Mouse (Mus musculus) cerebellum, adult 11 months (tissue): ENCODE data around the gene Tgm2.

Experiments used
- DNase-seq: peaks from one replicate; pipeline ENCODE4 v3.0.0; 2022

Tgm2 gene

DNA sequence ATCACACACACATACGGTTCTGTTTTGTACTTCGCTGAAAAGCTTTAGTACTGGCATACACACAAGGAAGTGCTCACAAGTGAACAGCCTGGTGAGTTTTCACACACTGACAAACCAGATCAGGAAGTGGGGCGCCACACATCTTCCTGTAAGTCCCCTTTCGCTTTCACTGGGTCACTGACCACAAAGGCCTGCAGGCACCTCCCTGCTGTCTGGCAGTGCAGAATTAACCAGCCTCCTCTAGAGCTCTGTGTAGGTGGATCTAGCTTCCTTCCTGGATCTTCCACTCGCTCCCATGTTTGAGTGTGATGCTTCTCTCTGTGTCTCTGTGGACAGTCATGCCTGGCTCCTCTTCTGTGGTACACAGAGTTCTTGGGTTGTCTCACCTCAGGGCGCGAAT, 20.4 kb upstream of the Tgm2 start:
- no peak for DNase-seq

GRCm38 (mm10) chr2:158165776-158166175, 19.5 kb upstream of the Tgm2 start:
- no peak for DNase-seq

GRCm38 (mm10) chr2:158163034-158163433, 16.8 kb upstream of the Tgm2 start:
- DNase-seq = no peak

DNA sequence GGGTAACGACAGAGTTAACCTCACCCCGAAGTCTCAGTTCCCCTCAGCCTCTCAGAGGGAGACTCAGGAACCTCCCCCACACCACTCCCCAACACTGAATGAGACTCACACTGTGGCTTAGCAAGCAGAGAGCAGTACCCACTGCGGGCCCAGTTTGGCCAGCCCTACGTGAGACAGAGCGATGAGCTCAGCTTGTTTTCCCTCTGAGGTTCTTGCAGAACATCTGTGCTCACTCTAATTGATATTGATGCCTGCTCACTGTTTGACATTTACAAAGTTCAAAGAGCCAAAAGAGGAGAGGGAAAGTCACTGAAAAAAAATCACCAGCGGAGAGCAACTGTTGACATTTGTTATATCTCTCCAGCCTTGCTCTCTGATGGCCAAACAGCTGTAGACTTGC, 15.5 kb upstream of the Tgm2 start:
- no peak for DNase-seq

DNA sequence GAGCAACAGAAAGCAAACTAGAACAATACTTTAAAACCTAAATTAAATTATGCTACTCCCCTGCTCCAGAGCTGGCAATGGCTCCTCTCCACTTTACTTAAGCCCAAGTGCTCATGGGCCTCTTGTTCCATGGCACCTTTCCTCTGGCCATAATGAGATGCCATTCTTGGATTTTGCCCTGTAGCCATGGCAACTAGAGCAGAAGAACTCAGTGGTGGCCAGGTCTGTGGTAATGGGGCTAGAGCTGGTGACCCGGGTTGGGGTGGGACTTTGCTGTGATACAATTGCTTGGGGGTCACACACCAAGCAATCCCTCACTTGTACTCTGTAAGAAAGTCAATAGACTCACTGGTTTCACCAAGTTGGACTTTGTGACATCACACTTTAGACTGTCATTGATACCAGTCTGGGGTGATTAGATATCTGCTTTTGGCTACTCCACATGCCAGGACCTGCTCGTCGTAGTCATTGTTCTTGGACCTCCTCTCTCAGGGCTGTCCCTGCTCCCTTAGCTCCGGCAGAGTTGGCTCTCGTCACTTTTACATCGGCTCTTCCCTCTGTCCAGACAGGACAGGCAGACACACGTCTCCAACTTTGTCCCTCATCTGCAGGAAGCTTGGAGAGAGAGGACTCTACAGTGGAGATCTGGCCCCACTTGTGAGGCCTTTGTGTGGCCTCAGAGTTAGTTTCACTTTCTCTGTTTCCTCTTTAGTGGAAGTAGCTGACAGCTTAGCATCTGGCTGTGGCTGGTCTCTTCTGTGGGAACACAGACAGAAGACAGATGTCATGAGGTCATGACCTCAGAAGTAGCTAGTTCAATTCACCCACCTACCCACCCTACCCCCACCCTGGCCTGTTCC, 13.4 kb upstream of the Tgm2 start:
- DNase-seq = no peak

- DNase-seq = no peak
These were observed 11.4 kb upstream of the Tgm2 start for GRCm38 (mm10) chr2:158157654-158158053.

GRCm38 (mm10) chr2:158156487-158156886, 10.3 kb upstream of the Tgm2 start:
- DNase-seq = no peak

DNA sequence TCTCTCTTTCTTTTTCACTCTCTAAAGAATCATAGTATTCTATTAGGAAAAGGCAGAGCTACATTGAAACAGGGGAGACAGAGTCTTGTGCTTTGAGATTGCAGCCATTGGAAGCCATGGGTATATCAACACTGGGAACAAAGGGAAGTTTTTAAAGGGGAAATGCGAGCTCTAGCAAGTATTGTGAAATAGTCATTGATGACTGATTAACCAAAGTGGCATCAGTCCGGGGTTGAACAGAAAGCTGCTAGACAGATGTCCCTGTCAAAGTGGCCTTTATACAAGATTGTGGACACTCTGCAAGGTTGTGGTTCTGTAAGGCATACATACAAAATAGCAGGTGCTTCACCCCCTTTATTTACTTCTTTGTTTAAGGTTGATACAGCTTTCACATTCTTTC, 9.4 kb upstream of the Tgm2 start:
- DNase-seq = no peak

- DNase-seq = no peak
These were observed 8.9 kb upstream of the Tgm2 start for GRCm38 (mm10) chr2:158155101-158155500.

DNA sequence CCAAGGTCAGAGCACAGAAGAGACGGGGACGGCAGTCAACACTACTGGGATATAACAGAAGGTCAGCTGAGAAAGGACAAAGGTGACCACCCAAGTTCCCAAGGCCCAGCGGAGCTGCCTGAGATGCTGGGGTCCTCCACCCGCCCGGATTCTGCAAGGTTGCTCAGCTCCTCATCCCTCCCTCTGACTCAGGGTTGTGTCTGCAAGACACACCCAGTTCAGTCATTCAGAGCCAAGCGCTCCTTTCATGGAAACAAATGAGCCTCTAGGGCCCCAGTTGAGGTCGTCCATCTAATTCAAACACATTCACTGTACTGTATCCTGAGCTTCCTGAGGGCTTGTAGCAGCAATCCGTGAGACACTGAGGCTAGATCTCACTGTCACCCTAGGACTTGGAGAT, 8.4 kb upstream of the Tgm2 start:
- no peak for DNase-seq

GRCm38 (mm10) chr2:158153728-158154343, 7.6 kb upstream of the Tgm2 start:
- DNase-seq = no peak

DNA sequence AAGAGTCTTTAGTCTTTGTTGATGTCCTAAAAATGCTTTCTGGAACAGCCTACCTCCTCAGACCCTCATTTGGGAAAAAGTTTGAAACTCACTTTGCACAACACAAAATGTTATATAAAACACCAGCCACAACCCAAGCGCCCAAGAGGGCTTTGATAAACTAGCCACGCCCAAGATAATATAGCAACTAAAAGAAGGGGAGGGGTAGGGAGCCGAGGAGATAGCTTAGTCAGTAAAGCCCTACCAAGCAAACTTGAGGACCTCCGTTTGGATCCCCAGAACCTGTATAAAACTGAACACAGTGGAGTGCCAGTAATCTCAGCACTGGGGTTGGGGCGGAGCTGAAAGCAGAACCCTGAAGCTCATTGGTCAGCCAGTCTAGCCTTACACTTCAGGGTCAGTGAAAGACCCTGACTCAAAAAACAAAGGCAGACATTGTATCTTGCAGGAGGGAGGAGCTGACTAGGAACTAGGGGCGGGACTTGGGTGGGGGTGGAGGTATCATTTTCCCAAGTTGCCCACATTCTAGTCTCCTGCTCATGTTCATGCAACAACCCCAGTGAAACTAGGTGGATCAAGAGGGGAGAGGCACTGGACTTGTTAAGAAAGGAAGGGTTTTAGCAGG, 6.6 kb upstream of the Tgm2 start:
- no peak for DNase-seq

- DNase-seq = no peak
These were observed 4.8 kb upstream of the Tgm2 start for GRCm38 (mm10) chr2:158151077-158151476.

- DNase-seq = no peak
These were observed 735 bp upstream of the Tgm2 start for GRCm38 (mm10) chr2:158146971-158147370.

DNA sequence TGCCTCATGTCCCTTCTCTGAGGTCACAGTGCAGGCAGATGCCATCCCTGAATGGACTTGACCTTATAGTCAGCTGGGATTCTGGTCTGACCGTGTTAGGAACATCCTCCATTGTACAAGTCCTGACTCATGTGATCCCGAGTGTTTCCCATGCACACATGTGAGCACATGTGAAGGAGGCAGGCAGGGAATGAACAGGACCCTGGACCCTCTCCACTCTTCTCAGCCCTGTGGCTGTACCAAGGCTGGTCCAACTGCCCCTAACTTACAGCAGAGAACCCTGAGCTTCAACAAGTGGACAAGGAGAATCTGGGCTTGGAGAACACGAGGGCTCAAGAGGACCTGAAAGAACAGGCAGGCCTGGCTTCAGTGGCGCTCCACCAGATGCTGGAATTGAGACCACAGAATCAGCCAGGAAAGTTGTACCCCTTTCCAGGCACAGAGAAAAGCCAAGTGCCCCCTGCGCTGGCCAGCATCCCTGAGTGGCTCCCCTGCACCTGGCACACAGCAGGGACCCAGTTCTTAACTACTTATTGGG, 639 bp downstream of the Tgm2 start:
- no peak for DNase-seq

GRCm38 (mm10) chr2:158144750-158145527, 1.3 kb downstream of the Tgm2 start:
- DNase-seq = no peak

- no peak for DNase-seq
These were observed 2.0 kb downstream of the Tgm2 start for GRCm38 (mm10) chr2:158144263-158144662.

- DNase-seq = no peak
These were observed 2.4 kb downstream of the Tgm2 start for GRCm38 (mm10) chr2:158143816-158144215.

DNA sequence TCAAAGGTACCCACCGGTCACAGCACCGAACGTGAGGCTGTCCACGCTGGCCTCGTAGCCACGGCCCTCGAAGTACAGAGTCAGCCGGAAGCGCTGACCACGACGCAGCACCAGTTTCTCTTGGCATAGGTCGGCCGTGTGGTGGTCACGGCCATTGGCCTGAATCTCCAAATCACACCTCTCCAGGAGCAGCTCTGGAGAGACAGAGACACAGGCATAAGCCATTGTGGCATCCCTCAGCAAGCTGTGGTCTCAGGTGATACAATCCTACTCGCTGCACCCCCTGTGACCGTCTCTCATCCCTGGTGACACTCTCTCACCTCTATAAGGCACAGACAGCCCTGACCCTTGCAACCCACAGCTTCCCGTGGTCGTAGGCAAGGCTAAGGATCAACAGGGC, 3.3 kb downstream of the Tgm2 start:
- no peak for DNase-seq

- DNase-seq = no peak
These were observed 4.4 kb downstream of the Tgm2 start for GRCm38 (mm10) chr2:158141690-158142440.

GRCm38 (mm10) chr2:158141271-158141670, 5.0 kb downstream of the Tgm2 start:
- no peak for DNase-seq

DNA sequence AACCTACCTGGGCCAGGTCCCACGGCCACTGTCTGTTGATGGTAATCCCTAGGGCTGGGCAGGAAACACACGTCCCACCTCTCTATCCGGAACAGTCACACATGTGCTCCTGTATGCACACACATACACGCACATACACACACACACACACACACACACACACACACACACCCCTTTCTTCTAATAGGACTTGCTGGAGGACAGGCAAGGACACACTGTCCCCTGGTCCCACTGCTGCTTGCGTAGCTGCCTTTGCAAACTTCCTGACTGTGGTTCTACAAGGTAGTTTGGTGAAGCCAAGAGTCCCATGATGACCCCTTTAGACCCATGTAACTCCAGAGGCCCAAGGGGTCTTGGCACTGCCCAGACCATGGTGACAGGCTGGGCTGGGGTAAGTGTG, 5.6 kb downstream of the Tgm2 start:
- no peak for DNase-seq
